Mouse (Mus musculus): ENCODE data around the gene Ugcg.

Ugcg gene

DNA sequence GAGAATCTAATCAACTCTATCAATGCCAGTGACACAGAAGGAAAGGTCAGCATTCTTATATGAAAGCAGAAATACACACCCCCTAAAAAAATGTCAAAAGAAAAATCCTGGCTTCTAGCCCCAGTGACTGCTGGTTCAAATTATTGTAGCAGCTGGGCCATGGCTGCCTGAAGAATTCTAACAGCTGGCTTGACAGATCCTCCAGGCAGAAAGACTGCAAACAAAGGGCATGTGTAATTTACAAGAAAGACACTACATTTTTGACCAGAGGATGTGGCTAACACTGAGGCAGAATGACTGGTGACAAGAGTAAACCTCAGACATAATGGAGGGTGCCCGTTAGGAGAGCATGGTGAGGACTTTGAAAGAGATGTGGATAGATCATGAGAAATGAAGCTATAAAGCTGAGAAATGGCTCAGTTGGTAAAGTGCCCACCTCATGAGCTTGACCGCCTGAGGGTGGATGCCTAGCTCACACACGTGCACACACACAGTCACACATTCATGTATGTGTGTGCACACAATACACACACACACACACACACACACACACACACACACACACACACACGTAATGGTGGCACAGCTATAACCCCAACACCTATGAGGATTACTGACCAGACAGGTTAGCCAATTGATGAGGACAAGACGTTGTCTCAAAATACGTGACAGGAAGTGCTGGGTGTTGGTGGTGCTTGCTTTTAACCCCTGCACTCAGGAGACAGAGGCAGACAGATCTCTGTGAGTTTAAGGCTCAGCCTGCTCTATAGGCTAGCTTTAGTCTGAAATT, 42.4 kb downstream of the Ugcg start:
- no peak for DNase-seq (ENCODE audit: low spot score)

DNA sequence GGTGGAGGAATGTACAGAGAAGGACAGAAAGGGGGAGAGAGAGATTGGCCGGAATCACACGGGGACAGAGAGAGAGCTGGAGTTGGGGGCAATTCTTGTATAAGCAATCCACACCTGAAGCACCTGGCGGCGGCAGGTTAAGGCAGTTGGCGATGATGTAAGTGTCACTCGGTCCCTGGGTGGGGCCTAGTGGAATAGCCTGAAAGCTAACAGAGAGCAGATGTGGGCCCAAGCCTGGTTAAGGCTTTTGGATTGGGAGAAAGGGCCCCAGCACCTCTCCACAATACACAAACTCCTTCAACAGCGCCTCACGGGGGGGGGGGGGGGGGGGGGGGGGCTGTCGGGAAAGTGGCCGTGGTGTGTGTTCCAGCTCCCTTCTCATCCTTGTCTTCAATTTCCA, 45.0 kb downstream of the Ugcg start:
- no peak for DNase-seq (ENCODE audit: low spot score)

DNA sequence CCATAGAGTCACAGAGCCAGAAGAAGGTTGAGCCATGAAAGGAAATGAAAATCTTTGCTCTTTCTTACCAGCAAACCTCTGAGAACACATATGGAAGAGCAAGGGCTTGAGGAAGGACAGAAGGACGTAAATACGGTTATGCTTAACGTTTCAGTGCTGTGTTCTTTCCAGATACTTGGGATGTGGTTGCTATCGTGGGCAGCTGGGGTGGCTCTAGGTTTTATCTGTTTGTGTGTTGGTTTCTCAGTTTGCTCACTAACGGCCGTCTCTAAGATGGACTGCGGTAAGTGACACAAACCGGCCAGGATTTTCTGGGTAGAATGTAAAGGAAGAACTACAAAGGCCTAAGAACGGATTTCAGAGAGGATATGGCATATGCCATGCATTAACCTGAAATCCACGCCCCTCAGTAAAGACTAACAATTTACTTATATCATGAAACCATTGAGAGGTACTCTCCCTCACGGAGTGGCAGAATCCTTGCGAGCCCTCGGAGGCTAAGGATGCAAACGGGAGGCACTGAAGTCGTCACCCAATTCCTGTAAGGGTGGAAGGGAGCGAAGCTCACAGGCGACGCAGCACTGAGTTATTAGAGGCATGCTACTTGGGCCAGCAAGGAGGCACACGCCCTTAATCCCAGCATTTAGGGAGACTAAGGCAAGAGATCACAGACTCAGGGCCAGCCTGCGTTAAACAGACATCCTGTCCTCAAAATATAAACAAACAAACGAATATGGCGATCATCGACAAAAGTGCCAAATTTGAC, 45.6 kb downstream of the Ugcg start:
- DNase-seq (ENCODE audit: low spot score) = no peak

DNA sequence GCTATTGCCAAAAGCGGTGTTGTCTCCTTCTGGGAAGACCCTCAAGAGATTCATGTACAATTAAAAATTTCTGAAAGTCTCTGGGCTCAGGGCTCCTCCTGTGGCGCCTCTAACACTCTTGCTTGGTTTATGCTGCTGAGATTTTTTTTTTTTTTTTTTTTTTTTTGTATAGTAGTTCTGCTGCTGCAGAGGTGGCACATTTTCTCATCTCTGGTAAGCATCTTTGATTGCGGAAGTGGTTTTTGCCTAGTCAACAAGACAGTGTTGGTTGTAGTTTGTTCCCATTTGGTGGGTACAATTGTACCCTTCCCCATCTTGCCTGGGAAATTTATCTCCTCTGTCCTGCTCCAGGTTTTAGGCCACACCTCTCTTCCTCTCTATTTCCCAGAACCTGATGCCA, 47.3 kb downstream of the Ugcg start:
- DNase-seq (ENCODE audit: low spot score) = no peak

DNA sequence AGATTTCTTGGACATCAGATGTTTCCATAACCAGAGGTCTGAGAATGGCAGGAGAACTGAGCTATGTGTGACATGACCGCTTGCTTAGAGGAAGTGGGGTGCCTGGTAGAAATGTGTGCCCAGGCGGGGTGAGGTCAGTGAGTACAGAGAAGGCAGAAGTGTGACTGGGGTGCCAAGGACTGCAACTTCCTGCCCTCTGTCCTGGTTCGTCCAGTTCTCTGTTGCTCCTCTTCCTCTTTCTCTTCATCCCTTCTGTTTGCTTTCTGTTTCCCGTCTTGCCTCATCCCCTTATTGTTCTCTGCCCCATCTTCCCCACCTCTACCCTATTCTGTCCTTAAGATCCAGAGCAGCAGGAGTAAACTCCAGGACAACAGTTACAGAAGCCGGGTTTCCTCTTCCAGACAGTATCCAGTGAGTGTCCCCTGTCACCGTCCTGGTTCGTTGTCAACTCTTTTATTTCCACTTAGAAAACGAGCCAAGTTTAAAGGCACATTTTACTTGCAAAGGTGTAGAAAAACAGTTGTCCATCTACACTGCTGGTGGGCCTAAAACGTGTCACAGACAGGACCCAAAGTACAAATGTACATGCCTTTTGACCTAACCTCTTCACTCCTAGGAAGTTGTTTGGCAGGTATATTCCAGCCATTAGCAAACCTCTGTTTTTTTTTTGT, 49.7 kb downstream of the Ugcg start:
- DNase-seq (ENCODE audit: low spot score) = peak; percentile 51

DNA sequence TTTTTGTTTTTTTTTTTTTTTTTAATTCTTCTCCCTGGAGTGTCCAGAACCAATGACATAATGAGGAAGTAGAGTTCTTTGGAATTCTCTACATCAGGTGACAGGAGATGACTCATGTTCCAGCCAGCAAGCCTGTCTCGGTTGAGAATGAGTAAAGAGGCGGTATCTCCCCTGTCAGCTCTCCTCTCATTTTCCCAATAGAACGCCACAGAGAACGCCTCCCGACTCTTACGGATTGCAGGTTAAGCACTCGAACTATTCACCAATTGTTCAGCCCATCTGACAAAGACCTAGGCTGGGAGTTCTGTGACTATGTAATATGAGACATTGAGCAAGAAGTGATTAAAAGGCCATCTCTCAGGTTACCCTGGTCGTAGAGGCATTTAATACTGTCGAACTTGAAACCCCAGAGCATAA, 50.3 kb downstream of the Ugcg start:
- DNase-seq (ENCODE audit: low spot score) = no peak

DNA sequence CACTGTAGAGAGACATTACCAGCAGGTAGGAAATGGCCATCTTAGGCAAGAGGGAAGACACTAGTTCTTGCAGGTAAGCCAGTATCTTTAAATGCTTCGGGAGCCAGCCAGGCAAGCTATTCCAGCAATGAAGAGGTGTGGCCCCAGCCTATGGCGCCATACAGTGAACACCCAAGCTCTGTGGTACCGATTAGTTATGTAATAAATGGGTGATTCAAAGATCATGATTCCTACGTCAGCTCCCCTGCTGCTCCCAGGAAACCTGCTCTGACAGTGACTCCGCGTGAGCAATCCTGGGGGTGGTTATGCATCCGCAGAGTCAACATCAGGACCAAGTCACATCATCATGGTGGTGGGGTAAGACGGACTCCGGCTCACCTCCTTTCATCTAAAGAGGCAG, 51.1 kb downstream of the Ugcg start:
- DNase-seq (ENCODE audit: low spot score) = no peak

DNA sequence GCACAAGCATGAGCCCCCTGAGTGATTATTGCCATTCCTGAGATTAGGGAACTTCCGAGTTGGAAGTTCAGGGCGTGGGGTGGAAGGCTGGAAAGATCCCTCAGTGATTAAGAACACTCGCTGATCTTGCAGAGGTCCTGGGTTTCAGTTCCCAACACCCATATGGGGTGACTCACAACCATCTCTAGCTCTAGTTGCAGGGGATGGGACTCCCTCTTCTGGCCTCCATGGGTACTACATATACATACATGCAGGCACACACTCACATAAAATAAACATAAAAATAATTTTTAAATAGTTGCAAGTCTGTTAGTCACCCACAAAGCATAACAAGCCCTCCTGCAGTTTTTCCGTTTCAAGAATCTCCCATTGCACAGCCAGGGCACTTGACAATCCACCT, 52.0 kb downstream of the Ugcg start:
- no peak for DNase-seq (ENCODE audit: low spot score)

DNA sequence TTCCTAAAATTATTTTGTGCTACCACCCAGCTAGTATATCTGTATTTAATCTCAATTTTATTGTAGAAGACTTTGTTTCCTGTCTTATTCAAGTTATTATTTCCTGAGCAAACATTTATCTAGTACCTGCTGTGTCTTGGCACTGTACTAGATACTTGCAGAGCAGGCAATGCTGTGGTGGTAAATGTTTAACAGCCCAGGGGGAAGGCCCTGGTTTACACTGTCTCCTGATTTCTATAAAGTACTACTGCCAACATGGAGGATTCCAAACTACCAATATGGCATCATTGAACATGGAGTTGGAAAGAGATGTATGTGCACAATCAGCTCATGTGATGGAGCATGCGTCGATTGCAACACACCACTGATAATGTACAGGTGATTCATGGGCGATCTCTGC, 53.2 kb downstream of the Ugcg start:
- DNase-seq (ENCODE audit: low spot score) = no peak

DNA sequence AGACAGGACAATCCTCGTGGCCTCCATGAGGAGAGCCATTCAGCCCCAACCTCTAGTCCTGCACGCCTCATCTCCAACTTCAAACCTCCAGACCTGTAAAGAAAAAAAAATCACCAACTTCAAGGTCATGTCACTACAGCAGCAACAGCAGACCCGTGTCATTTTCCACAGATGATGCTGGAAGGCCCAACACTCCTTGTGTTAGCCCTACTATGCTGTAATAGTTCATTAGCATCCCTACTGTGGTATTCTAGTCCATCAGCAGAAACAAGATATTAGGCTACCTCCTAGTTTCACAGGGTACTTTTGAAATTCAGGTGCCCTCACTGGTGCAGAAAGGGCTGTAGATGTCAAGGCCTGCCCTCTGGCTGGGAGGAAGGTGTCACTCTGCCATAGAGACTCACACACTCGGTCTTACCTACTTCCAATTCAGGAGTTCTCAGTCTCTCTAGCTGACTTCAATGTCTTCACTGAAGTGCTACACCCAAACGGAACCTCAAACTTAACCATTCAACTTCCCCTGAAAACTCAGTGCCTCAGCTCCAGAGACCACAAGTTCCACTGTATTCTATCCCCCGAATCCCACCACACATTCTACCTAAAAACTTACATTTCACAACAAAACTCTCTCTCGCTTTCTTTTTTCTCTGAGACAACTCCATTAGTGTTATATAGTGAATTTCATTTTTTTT, 54.9 kb downstream of the Ugcg start:
- no peak for DNase-seq (ENCODE audit: low spot score)

DNA sequence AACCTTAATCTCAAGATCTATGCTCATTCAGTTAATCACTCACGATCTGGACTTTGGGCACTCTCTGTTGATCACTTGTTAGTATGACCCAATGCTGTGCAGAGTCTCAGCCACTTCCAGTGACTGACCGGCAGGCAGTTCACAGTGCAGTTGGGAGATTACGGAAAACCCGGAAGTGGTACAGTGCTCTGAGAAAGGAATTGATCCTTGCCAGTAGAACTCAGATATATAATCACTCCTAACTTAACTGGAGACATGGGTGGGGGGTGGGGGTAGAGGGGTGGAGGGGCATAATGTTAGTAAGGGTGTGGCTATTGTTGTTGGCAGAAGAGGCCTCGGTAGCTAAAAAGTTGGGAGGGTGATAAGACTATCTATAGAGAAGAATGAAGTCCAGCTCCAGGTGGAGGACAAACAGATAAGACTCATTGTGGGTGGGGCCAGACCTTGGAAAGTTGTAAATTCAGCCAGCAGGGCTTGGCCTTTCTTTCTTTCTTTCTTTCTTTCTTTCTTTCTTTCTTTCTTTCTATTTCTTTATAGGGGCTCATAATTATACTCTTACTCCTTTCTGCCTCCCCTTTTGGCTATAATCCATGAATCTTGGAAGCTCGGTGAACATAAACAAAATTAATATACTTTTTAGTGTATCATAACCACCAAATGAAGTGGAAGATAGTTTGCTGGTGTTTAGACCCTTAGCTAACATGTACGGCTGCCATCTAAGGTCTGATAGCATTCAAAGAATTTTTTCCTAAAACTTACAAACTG, 55.9 kb downstream of the Ugcg start:
- no peak for DNase-seq (ENCODE audit: low spot score)

DNA sequence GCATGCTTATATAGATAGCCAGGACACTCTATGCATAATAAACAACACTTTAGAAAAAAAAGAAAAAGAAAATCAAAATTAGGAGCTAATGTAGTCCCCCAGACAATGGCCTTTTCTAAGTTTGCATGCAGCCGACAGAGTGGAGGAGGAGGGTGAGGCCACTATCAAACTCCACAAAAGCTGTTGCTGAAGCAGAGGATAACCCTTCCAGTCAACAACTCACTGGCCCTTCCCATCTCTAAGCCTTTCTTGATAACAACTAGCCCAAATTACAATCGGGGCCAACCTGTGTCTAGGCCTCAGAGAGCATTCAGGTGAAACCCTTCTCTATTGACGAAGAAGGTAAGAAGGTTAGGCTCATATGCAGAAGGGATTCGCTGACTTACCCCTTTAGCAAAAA, 56.7 kb downstream of the Ugcg start:
- DNase-seq (ENCODE audit: low spot score) = no peak

DNA sequence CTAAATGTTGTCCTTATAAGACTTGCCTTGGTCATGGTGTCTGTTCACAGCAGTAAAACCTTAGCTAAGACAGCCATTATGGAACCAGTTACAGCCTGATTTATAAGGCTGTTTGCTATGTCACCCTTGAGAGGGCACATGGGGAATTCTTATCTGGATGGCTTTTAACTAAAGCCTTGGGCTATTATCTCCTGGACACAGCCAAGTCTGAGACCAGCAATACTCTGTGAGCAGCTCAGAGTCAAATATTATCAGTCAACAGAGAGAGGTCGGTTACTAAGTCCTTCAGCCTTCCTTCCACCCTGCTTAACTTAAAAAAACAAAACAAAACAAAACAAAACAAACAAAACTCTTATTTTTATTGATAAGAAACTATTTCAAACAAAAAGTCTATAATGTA, 58.5 kb downstream of the Ugcg start:
- DNase-seq (ENCODE audit: low spot score) = no peak

DNA sequence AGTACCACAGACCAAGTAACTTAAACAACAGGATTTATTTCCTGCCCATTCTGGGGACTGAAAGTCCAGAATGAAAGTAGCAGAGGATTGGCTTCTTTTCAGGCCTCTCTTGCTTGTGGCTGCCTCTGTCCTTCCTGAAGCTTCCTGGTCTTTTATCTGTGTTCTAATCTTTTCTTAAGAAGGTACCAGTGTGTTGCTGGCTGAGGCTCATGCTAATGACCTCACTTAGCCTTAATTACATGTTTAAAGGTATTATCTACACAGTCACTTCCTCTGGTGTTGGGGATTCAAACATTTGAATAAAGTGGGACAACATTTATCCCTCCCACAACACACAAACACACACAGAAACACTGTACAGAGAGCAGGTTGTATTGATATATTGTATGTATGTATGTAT, 59.0 kb downstream of the Ugcg start:
- no peak for DNase-seq (ENCODE audit: low spot score)

DNA sequence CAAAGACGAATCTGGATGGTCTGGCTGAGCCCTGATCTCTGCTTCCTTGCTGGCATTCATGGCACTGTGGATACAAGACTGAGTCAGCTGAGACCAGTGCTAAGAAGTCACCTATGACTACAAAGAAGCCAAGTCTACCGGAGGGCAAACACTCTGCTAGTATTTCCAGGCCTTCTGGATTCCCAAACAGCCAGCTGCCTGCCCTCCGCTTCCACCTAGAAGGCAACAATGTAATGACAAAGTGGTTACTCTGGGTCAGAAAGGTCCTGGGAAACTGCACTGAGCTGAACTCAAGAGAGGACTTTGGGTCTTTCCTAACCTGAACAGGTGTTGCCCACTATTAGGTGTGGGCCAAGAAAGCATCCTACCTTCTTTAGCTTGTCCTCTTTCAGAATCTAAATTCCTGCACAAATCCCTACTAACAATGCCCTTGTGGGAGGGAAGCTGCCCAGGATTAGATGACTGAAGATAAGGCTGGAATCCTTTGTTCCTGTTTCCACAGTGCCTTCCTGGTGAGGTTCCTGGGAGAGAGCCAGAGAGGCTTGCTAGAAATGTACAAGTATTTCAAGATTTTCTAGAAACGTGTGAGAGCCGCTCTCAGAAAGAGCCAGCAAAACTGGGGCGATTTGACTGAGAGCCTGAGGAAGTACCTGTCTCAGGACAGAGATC, 63.5 kb downstream of the Ugcg start:
- DNase-seq (ENCODE audit: low spot score) = no peak

DNA sequence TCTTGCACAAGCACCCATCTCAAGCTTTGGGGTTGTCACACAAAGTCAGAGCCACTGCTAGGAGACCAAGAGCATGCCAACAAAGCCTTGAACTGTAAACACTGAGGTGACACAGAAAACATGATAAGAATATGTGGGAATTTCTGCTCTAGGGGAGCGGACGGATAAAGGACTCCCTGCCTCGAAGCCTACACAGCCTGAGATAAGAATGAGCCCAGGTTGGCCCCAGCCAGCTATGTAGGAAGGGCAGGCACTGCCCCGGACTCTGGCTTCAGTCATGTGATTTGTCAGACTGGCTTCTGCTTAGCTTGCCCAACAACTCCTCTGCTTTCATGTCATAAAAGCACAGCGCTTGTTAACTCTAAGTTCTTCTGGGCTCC, 64.0 kb downstream of the Ugcg start:
- DNase-seq (ENCODE audit: low spot score) = no peak

DNA sequence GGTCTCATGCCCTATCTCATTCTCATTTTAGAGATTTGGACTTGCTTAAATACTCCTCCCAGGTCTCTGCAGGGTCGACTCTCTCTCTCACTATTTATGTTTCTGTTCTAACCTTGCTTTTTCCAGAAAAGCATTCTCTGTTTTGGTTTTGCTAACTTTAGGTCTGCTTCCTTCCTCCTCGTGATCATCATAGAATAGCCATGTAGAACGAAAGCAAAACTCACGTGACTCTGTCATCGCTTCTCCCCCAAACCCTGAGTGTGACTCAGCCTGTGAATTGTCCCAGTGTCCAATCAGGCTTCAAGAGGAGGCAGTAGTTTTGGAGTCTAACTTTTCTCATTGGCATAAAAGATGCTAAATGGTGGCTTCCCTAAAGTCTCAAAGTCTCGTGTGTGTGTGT, 65.3 kb downstream of the Ugcg start:
- no peak for DNase-seq (ENCODE audit: low spot score)

DNA sequence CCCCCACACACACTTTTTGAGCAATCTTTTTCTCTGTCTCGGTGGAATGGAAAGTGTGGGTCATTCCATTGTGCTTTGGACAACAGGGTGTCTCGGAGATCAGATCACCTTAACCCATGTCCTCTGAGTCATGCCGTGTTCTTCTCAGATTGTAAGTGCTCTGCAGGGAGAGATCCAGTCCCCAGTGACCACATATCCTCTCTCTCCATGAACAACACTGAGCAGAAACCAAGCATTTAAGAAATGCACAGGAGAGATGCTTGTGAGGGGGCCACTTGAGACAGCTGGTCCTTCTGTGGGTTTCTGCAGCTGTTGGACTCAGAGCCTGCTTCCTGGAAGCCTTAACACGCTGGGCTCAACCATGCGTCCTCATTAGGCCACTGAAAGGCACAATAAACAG, 66.9 kb downstream of the Ugcg start:
- DNase-seq (ENCODE audit: low spot score) = no peak

DNA sequence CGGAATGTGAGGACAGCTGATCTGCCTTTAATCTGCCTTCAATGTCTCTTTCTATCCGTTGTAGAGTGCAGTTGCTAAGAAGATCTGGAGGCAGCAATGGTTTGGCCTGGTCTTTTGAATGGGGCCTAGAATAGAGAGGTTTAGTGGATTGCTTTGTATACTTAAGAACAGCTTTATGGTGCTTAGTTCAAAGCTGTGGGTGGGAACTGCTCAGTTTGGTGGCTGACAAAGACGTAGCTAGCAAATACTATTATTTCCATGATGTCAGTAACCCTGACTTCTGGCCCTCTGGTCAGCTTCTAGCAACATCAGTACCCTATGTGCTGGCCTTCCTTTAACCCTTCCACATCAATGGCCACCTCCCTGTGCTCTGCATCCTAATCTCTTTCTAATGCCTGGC, 68.8 kb downstream of the Ugcg start:
- no peak for DNase-seq (ENCODE audit: low spot score)

DNA sequence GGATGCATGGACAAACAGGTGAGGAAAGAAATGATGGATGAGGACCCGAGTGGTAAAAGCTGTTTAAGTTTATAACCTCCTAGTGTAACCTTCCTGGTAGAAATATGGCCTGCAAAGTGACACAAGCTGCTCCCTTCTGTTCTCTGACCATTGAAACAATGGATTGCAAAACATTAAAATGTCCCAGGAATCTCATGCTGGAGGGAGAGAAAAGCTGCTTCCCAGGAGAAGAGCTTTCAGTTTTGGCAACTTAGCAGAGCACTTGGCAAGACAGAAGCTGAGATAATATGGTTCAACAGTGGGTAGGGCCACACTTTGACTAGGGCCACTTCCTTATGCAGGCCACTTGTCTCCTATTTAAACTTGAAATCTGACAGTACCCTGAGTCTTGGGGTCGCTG, 69.7 kb downstream of the Ugcg start:
- no peak for DNase-seq (ENCODE audit: low spot score)

DNA sequence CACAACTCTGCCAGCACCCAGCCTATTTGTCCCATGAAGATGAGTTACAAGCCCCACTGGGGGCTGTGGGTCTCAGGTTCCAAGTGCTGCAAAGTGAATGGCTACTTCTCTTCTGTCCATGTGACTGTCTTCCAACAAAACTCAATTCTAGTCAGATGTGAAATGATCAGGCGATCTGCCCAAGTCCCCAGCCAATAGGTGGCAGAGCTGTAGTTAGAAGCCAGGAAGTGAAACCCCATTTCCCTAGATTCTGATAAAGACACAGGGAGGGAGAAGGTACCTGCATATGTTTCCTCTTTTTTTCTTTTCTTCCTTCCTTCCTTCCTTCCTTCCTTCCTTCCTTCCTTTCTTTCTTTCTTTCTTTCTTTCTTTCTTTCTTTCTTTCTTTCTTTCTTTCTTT, 70.7 kb downstream of the Ugcg start:
- no peak for DNase-seq (ENCODE audit: low spot score)

All from layer of hippocampus, adult 11-12 months (tissue).